Mouse (Mus musculus): ENCODE measurements around the gene Cbx5. TPM values are rescaled to one million over a fixed set of nuclear protein-coding genes. Genes with fewer than 3 reads are reported as not detected.
A peak's percentile ranks its signal among the peaks of the same experiment; 100 is the strongest.

Gene Cbx5
- polyA plus RNA-seq, 1 experiment from 2014 or later, result 40.6 TPM

DNA sequence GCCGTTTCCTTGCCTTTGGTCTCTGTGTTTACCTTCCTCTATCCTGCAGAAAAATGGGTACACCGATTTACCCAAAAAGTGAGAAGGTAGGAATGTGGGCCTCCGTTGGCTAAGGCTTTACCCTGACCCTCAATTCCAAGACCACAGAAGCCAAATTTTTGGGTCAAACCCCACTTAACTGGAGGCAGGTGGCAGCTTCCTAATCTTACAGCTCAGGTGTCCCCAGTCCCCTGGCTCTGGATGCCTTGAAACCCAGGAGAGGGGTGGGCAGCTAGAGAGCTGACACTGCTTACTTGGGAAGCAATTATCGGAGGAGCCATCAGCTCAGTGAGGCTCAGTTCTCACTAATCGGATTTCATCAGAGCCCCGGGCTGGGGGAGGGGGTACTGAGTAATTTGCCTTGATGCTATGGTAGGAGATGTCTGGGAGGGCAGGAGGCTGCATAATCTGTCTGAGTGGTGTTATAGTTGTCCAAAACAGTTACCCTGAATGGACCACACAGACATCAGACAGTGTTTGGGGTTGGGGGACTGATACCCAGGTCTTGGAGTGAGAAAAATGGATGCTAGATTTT is 72.5 kb downstream of the Cbx5 start, which contains the start of gene Smug1:
Gene Smug1, minus strand, starts transcription at position 51 of the 574 bp plus-strand sequence.
- peaks cover 59% of the 10 kb centered on the region for H3K27me3 ChIP-seq (ENCODE audit: control insufficient read depth, insufficient read depth, low read depth, low read length)
- 40% methylated on average over 6 of the region's 6 CpGs for WGBS (ENCODE audit: insufficient replicate concordance)
- no peak within 1 kb of the TSS for H3K4me2 ChIP-seq (ENCODE audit: low read depth, low read length)
- no peak within 1 kb of the TSS for H3K9ac ChIP-seq (ENCODE audit: low read depth, low read length)
- no peaks in the 10 kb centered on the region for H3K36me3 ChIP-seq (ENCODE audit: control insufficient read depth, insufficient read depth)
- H3K9me3 ChIP-seq (replicated peaks; ENCODE audit: control insufficient read depth, low read length), result no peaks in the 10 kb centered on the region
- peaks cover 20% of the 10 kb centered on the region for H3K4me1 ChIP-seq (ENCODE audit: control insufficient read depth, low read depth, low read length)
- no peak within 1 kb of the TSS for H3K27ac ChIP-seq (ENCODE audit: low read length)
- H3K4me3 ChIP-seq (ENCODE audit: low read depth, low read length), result no peak within 1 kb of the TSS
- no peak for ATAC-seq (ENCODE audit: low read depth)

DNA sequence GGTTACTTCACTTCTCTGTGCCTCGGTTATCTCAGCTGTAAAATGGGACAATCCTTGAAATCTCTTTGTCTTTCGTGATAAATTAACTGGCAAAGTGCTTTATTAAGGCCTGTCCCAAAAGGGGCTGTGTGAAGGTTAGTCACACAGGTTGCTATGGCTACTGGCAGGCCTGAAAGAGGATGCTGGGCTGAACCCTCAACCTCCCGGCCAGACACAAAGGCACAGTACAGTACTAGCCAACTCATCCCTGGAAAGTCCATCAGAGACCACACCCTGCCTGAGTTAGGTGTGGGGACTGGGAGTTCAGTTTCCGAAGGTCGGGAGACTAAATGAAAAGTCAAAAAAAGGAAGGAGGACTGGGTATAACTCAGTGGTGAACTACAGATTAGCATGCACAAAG is 73.7 kb downstream of the Cbx5 start:
- Histone ChIP-seq H3K27ac (ENCODE audit: low read length) (no peak overlapping the region), H3K9ac (ENCODE audit: low read depth, low read length) (no peak overlapping the region), H3K36me3 (ENCODE audit: control insufficient read depth, insufficient read depth) (no peaks in the 10 kb centered on the region), H3K4me3 (ENCODE audit: low read depth, low read length) (no peak overlapping the region), H3K4me2 (ENCODE audit: low read depth, low read length) (no peak overlapping the region), H3K27me3 (ENCODE audit: control insufficient read depth, insufficient read depth, low read depth, low read length) (peaks cover 47% of the 10 kb centered on the region), H3K4me1 (ENCODE audit: control insufficient read depth, low read depth, low read length) (peaks cover 20% of the 10 kb centered on the region), H3K9me3 (replicated peaks; ENCODE audit: control insufficient read depth, low read length) (no peaks in the 10 kb centered on the region)
- ATAC-seq (ENCODE audit: low read depth), result no peak
- 45% methylated on average over 5 of the region's 5 CpGs for WGBS (ENCODE audit: insufficient replicate concordance)

DNA sequence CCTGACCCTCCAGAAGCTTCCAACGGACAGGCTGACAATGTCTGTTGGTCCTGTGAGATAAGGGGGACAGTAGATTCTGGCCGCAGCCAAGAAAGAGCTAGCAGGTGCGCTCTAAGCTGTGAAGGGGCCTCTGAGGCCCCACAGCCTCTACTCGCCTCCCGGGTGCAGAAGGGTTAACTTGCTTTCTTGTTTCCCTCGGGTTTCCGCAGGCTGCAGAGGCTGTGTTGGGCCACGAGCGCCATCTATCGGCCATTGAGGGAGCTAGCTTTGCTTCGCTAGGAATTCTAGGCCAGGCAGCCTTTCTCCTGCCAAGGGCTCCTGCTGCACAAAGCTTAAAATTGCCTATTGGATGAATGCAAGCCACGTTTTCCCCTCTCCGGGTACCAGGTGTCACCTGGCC is 74.2 kb downstream of the Cbx5 start:
- Histone ChIP-seq H3K36me3 (ENCODE audit: control insufficient read depth, insufficient read depth) (no peaks in the 10 kb centered on the region), H3K4me3 (ENCODE audit: low read depth, low read length) (no peak overlapping the region), H3K9me3 (replicated peaks; ENCODE audit: control insufficient read depth, low read length) (no peaks in the 10 kb centered on the region), H3K4me2 (ENCODE audit: low read depth, low read length) (no peak overlapping the region), H3K27me3 (ENCODE audit: control insufficient read depth, insufficient read depth, low read depth, low read length) (peaks cover 41% of the 10 kb centered on the region), H3K27ac (ENCODE audit: low read length) (no peak overlapping the region), H3K4me1 (ENCODE audit: control insufficient read depth, low read depth, low read length) (peaks cover 20% of the 10 kb centered on the region), H3K9ac (ENCODE audit: low read depth, low read length) (no peak overlapping the region)
- no peak for ATAC-seq (ENCODE audit: low read depth)
- under 1% methylated on average over 13 of the region's 13 CpGs for WGBS (ENCODE audit: insufficient replicate concordance)

DNA sequence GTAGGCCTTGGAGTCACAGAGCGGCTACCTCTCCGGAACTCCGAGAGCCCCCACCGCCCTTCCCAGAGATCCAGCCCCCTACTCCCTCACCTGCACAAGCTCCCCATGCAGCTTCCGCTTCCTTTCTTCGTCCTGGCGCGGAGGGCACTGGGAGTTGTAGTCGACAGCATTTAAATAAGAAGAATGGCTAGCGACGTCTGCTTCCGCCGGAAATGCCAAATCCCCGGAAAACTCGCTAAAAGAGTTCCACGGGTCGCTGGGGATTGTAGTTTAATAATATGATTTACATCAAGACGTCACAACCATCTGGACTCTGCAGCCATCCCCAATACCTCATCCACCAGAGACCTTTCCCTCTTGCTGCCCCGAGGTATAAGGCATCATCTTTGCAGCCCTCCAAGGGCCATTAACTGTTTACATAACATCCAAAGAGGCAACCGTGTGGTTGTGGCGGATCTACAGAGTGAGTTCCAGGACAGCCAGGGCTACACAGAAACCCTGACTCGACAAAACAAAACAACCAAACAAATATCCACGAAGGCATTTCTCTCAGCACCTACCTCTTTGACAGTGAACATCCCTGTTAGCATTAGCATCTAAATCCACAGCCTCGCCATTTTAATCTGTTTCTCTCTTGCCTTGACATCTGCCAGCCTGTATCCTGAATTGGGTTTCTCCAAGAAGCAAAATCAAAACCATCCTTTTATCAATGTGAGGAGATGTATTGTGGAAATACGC is 76.3 kb downstream of the Cbx5 start:
- no peak overlapping the region for H3K27ac ChIP-seq (ENCODE audit: low read length)
- 9% methylated on average over 25 of the region's 25 CpGs for WGBS (ENCODE audit: insufficient replicate concordance)
- peak overlapping the region; percentile 78 for H3K4me3 ChIP-seq (ENCODE audit: low read depth, low read length)
- ATAC-seq (ENCODE audit: low read depth), result peak; percentile 81
- H3K4me2 ChIP-seq (ENCODE audit: low read depth, low read length), result peak overlapping the region; percentile 78
- H3K9ac ChIP-seq (ENCODE audit: low read depth, low read length), result peak overlapping the region; percentile 61
- H3K4me1 ChIP-seq (ENCODE audit: control insufficient read depth, low read depth, low read length), result peaks cover 10% of the 10 kb centered on the region
- peaks cover 21% of the 10 kb centered on the region for H3K27me3 ChIP-seq (ENCODE audit: control insufficient read depth, insufficient read depth, low read depth, low read length)
- no peaks in the 10 kb centered on the region for H3K9me3 ChIP-seq (replicated peaks; ENCODE audit: control insufficient read depth, low read length)
- H3K36me3 ChIP-seq (ENCODE audit: control insufficient read depth, insufficient read depth), result no peaks in the 10 kb centered on the region

DNA sequence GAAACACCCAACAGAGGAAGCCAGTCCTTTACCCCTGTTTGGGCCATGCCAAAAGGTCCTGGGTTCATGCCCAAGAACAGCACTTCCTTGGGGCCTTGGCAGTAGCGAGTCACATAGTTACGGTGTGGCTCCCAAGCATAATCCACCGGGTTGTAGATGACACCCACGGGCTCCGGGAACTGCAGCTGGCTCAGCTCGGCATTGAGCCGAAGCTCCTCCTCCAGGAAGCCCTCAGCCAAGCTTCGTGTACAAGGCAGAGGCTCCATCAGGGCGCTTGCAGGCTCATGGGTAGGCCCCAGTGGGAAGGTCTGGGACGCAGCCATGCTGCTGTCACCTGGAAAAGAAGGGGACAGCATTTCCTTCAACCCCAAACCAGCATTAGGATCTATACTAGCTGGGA is 82.0 kb downstream of the Cbx5 start:
- H3K27ac ChIP-seq (ENCODE audit: low read length), result no peak overlapping the region
- H3K27me3 ChIP-seq (ENCODE audit: control insufficient read depth, insufficient read depth, low read depth, low read length), result no peaks in the 10 kb centered on the region
- H3K4me3 ChIP-seq (ENCODE audit: low read depth, low read length), result no peak overlapping the region
- H3K9ac ChIP-seq (ENCODE audit: low read depth, low read length), result no peak overlapping the region
- H3K9me3 ChIP-seq (replicated peaks; ENCODE audit: control insufficient read depth, low read length), result no peaks in the 10 kb centered on the region
- ATAC-seq (ENCODE audit: low read depth), result no peak
- peaks cover 2% of the 10 kb centered on the region for H3K4me1 ChIP-seq (ENCODE audit: control insufficient read depth, low read depth, low read length)
- 73% methylated on average over 10 of the region's 10 CpGs for WGBS (ENCODE audit: insufficient replicate concordance)
- H3K36me3 ChIP-seq (ENCODE audit: control insufficient read depth, insufficient read depth), result no peaks in the 10 kb centered on the region
- no peak overlapping the region for H3K4me2 ChIP-seq (ENCODE audit: low read depth, low read length)

DNA sequence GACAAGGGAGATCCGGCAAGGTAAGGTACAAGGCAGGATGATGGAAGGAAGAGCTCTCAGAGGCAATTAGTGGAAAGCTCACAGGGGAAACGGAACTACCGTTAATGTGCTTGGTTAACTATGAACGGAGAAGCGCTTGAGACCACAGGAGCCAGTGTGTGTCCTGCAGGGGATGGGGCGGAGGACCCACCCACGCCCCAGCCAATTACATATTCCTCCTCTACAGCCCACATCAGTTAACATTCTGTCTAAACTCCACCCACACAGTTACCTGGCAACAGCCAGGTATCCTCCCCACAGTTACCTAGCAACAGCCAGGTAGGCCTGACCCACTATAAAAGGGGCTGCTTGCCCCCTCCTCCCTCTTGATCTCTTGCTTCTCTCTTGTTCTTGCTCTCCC is 82.7 kb downstream of the Cbx5 start:
- no peak overlapping the region for H3K9ac ChIP-seq (ENCODE audit: low read depth, low read length)
- no peak overlapping the region for H3K4me3 ChIP-seq (ENCODE audit: low read depth, low read length)
- H3K9me3 ChIP-seq (replicated peaks; ENCODE audit: control insufficient read depth, low read length), result no peaks in the 10 kb centered on the region
- H3K36me3 ChIP-seq (ENCODE audit: control insufficient read depth, insufficient read depth), result no peaks in the 10 kb centered on the region
- no peaks in the 10 kb centered on the region for H3K4me1 ChIP-seq (ENCODE audit: control insufficient read depth, low read depth, low read length)
- WGBS (ENCODE audit: insufficient replicate concordance), result 72% methylated on average over 7 of the region's 7 CpGs
- H3K4me2 ChIP-seq (ENCODE audit: low read depth, low read length), result no peak overlapping the region
- ATAC-seq (ENCODE audit: low read depth), result no peak
- no peak overlapping the region for H3K27ac ChIP-seq (ENCODE audit: low read length)
- no peaks in the 10 kb centered on the region for H3K27me3 ChIP-seq (ENCODE audit: control insufficient read depth, insufficient read depth, low read depth, low read length)

DNA sequence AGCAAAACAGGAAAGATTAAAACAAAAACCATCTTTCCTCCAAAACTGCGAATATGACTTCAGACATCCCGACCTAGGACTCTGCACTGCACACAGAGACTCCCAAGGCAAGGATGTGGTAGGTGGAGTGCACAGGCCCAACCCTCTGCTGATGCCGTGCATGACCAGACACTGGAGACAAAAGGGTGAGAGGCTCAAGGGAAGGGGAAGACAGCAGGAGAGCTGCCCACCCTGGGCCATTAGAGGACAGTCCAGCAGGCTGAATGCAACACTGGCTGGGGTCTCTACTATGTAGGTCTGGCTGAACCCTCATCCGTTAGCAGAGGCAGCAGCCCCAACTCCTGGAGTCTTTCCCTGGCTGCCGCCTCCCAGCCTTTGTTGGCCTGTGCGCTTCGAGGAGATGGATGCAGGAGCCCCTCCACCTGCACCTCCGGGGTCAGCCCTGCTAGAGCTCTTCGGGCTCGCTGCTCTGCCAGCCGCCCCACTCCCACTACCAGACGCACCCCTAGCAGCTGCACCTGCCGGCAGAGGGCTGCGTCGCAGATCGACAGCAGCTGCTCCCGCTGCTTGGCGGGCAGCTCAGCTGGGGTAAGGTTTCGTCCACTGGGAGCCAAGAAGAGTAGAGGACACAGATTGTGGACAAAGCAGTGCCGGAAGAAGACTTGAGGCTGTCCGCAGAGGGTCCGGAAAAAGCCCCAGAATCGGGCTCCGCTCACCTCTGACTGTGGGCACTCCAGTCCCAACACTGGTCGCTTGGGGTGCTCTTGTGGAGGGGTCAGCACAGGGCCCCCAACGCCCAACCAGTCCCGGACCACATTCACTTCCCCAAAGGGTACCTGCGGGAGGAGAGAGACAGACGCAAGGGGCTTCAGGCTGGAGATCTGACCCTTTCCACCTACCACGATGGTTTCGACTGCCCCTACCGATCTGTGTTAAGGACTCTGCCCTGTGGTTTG is 84.0 kb downstream of the Cbx5 start:
- ATAC-seq (ENCODE audit: low read depth), result 0 out of 2 replicates have a peak, but pooled peaks have one; percentile 7
- 64% methylated on average over 32 of the region's 32 CpGs for WGBS (ENCODE audit: insufficient replicate concordance)
- H3K27me3 ChIP-seq (ENCODE audit: control insufficient read depth, insufficient read depth, low read depth, low read length), result no peaks in the 10 kb centered on the region
- no peak overlapping the region for H3K9ac ChIP-seq (ENCODE audit: low read depth, low read length)
- no peaks in the 10 kb centered on the region for H3K9me3 ChIP-seq (replicated peaks; ENCODE audit: control insufficient read depth, low read length)
- no peak overlapping the region for H3K4me2 ChIP-seq (ENCODE audit: low read depth, low read length)
- H3K4me3 ChIP-seq (ENCODE audit: low read depth, low read length), result no peak overlapping the region
- no peaks in the 10 kb centered on the region for H3K36me3 ChIP-seq (ENCODE audit: control insufficient read depth, insufficient read depth)
- H3K27ac ChIP-seq (ENCODE audit: low read length), result no peak overlapping the region
- no peaks in the 10 kb centered on the region for H3K4me1 ChIP-seq (ENCODE audit: control insufficient read depth, low read depth, low read length)

DNA sequence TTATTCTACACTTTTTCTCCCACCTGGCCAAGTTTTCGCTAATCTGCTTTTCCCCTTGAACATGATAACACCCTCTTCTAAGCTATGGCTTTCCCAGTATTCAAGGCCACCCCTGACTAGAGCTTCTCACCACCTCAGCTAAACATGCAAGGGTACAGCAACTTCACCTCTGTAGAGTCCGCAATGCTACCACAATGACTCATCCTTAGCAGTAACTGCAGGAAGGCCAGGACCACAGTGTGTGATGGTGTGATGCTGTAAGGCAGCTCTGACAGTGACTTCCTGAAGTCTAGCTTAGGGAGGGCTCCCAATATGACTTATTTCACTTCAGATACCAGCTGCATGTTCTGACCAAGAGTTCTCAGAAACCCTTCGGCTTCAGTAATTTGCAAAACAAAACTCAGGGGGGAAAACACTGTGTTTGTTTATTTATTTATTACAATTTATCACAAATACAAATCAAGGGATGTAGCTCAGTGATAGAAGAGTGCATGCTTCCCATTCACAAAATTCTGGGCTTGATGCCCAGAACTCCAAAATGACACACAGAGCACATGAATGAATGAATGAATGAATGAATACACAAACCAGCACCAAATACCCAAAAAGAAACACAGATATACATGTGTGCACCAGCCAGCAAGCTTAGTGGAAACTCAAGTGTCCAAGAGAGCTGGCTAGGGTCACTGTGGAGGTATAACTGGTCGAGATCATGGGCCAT is 86.6 kb downstream of the Cbx5 start:
- 56% methylated on average over 4 of the region's 4 CpGs for WGBS (ENCODE audit: insufficient replicate concordance)
- no peak overlapping the region for H3K4me3 ChIP-seq (ENCODE audit: low read depth, low read length)
- peaks cover 9% of the 10 kb centered on the region for H3K27me3 ChIP-seq (ENCODE audit: control insufficient read depth, insufficient read depth, low read depth, low read length)
- ATAC-seq (ENCODE audit: low read depth), result no peak
- H3K4me1 ChIP-seq (ENCODE audit: control insufficient read depth, low read depth, low read length), result no peaks in the 10 kb centered on the region
- H3K27ac ChIP-seq (ENCODE audit: low read length), result no peak overlapping the region
- no peak overlapping the region for H3K9ac ChIP-seq (ENCODE audit: low read depth, low read length)
- H3K36me3 ChIP-seq (ENCODE audit: control insufficient read depth, insufficient read depth), result no peaks in the 10 kb centered on the region
- H3K4me2 ChIP-seq (ENCODE audit: low read depth, low read length), result no peak overlapping the region
- H3K9me3 ChIP-seq (replicated peaks; ENCODE audit: control insufficient read depth, low read length), result no peaks in the 10 kb centered on the region
